Mouse (Mus musculus): ENCODE data around the gene Igfbp4. TPM values are rescaled to one million over a fixed set of nuclear protein-coding genes. Genes with fewer than 3 reads are reported as not detected.

Gene Igfbp4
- polyA plus RNA-seq, 1 experiment: 145 TPM

- peak; percentile 99 for DNase-seq (ENCODE audit: low read depth)
- peak; percentile 70; the same call in 1 of the 2 replicates for TF ChIP-seq POLR2A (IDR thresholded peaks at IDR 0.05; ENCODE audit: borderline replicate concordance, extremely low read depth, insufficient read depth, insufficient read length, poor library complexity, severe bottlenecking)
- TF ChIP-seq CTCF (IDR thresholded peaks at IDR 0.05; ENCODE audit: borderline replicate concordance, extremely low read depth, insufficient read depth, insufficient read length): no peak
Measured at GRCm38 (mm10) chr11:99023500-99024467, 17.3 kb upstream of the Igfbp4 start, which contains the start of gene Top2a. Gene Top2a, minus strand, starts transcription at chr11:99024189.

GRCm38 (mm10) chr11:99024468-99025134 lies 16.4 kb upstream of the Igfbp4 start:
- DNase-seq (ENCODE audit: low read depth): peak; percentile 39
- TF ChIP-seq POLR2A (IDR thresholded peaks at IDR 0.05; ENCODE audit: borderline replicate concordance, extremely low read depth, insufficient read depth, insufficient read length, poor library complexity, severe bottlenecking) (no peak), CTCF (IDR thresholded peaks at IDR 0.05; ENCODE audit: borderline replicate concordance, extremely low read depth, insufficient read depth, insufficient read length) (no peak)

- DNase-seq (ENCODE audit: low read depth): no peak
Measured at GRCm38 (mm10) chr11:99025878-99026277, 15.2 kb upstream of the Igfbp4 start.

GRCm38 (mm10) chr11:99026899-99027440 lies 14.1 kb upstream of the Igfbp4 start:
- TF ChIP-seq POLR2A (IDR thresholded peaks at IDR 0.05; ENCODE audit: borderline replicate concordance, extremely low read depth, insufficient read depth, insufficient read length, poor library complexity, severe bottlenecking): no peak
- no peak for TF ChIP-seq CTCF (IDR thresholded peaks at IDR 0.05; ENCODE audit: borderline replicate concordance, extremely low read depth, insufficient read depth, insufficient read length)
- DNase-seq (ENCODE audit: low read depth): no peak

More at GRCm38 (mm10) chr11:99025878-99026277, 15.2 kb upstream of the Igfbp4 start:
- TF ChIP-seq CTCF (IDR thresholded peaks at IDR 0.05; ENCODE audit: borderline replicate concordance, extremely low read depth, insufficient read depth, insufficient read length) (no peak), POLR2A (IDR thresholded peaks at IDR 0.05; ENCODE audit: borderline replicate concordance, extremely low read depth, insufficient read depth, insufficient read length, poor library complexity, severe bottlenecking) (no peak)

GRCm38 (mm10) chr11:99035350-99035749 lies 5.7 kb upstream of the Igfbp4 start:
- no peak for DNase-seq (ENCODE audit: low read depth)
- TF ChIP-seq CTCF (IDR thresholded peaks at IDR 0.05; ENCODE audit: borderline replicate concordance, extremely low read depth, insufficient read depth, insufficient read length): peak; percentile 49; the same call in 1 of the 2 replicates
- no peak for TF ChIP-seq POLR2A (IDR thresholded peaks at IDR 0.05; ENCODE audit: borderline replicate concordance, extremely low read depth, insufficient read depth, insufficient read length, poor library complexity, severe bottlenecking)

GRCm38 (mm10) chr11:99036254-99036653 lies 4.8 kb upstream of the Igfbp4 start:
- TF ChIP-seq POLR2A (IDR thresholded peaks at IDR 0.05; ENCODE audit: borderline replicate concordance, extremely low read depth, insufficient read depth, insufficient read length, poor library complexity, severe bottlenecking): no peak
- DNase-seq (ENCODE audit: low read depth): no peak

GRCm38 (mm10) chr11:99039782-99040181 lies 1.3 kb upstream of the Igfbp4 start:
- DNase-seq (ENCODE audit: low read depth): peak; percentile 97
- TF ChIP-seq POLR2A (IDR thresholded peaks at IDR 0.05; ENCODE audit: borderline replicate concordance, extremely low read depth, insufficient read depth, insufficient read length, poor library complexity, severe bottlenecking) (peak; percentile 25; the same call in 1 of the 2 replicates), CTCF (IDR thresholded peaks at IDR 0.05; ENCODE audit: borderline replicate concordance, extremely low read depth, insufficient read depth, insufficient read length) (peak; percentile 88)

- peak; percentile 85 for DNase-seq (ENCODE audit: low read depth)
- no peak for TF ChIP-seq POLR2A (IDR thresholded peaks at IDR 0.05; ENCODE audit: borderline replicate concordance, extremely low read depth, insufficient read depth, insufficient read length, poor library complexity, severe bottlenecking)
- peak; percentile 55; the same call in 1 of the 2 replicates for TF ChIP-seq CTCF (IDR thresholded peaks at IDR 0.05; ENCODE audit: borderline replicate concordance, extremely low read depth, insufficient read depth, insufficient read length)
Measured at GRCm38 (mm10) chr11:99040346-99040974, 584 bp upstream of the Igfbp4 start.

- DNase-seq (ENCODE audit: low read depth): no peak
- no peak for TF ChIP-seq POLR2A (IDR thresholded peaks at IDR 0.05; ENCODE audit: borderline replicate concordance, extremely low read depth, insufficient read depth, insufficient read length, poor library complexity, severe bottlenecking)
Measured at GRCm38 (mm10) chr11:99041841-99042780, 1.1 kb downstream of the Igfbp4 start.

GRCm38 (mm10) chr11:99042834-99043431 lies 1.9 kb downstream of the Igfbp4 start:
- DNase-seq (ENCODE audit: low read depth): peak; percentile 37
- TF ChIP-seq CTCF (IDR thresholded peaks at IDR 0.05; ENCODE audit: borderline replicate concordance, extremely low read depth, insufficient read depth, insufficient read length) (no peak), POLR2A (IDR thresholded peaks at IDR 0.05; ENCODE audit: borderline replicate concordance, extremely low read depth, insufficient read depth, insufficient read length, poor library complexity, severe bottlenecking) (no peak)
